Mouse (Mus musculus) 416B (cell line): ENCODE results near the gene Hspa1a.
A peak's percentile ranks its signal among the peaks of the same experiment; 100 is the strongest.
"Not testable (repeated sequence)": the region's sequence is repeated elsewhere in the genome, so short reads cannot be mapped to it uniquely, and the experiment has no call there.

ENCODE experiments used
- DNase-seq: peaks from one replicate; pipeline ENCODE4 v3.0.0; 2011; ENCODE audit warnings: low read depth

Gene Hspa1a

DNA sequence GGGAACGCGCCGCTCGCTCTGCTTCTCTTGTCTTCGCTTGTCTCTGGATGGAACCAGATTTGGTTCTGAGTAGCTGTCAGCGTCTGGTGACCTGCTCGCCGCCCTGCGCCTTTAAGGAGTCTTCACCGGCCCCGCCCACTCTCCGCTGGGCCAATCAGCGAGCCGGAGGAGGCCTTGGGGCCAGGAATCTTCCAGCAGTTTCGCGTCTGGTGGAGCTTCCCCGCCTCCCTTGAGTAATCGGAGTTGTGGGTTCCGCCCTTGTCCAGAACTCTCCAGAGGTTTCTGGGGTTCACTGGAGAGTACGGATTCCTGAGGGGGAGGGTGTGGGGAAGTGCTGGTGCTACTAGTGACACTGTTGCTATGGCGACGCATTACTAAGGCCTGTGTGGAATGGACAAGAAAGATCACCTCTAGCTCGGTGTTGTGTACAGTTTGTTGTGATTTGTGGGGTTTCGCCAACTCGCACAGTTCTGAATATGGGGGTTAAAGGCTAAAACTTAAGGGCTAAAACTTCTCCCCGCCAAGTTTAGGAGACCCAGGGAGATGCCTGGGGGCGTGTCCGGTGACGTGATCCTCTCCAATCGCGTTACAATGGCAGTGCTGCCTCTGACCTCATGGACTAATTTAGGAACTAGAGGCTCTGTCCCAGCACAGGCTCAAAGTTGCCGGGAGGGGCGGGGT, at the start of gene Hspa1a, which contains the start of gene Hspa1l:
Gene Hspa1a, minus strand, starts transcription at position 88 of the 681 bp plus-strand sequence.
Gene Hspa1l, plus strand, starts transcription at position 635 of the 681 bp plus-strand sequence.
- DNase-seq = not testable (repeated sequence)

DNA sequence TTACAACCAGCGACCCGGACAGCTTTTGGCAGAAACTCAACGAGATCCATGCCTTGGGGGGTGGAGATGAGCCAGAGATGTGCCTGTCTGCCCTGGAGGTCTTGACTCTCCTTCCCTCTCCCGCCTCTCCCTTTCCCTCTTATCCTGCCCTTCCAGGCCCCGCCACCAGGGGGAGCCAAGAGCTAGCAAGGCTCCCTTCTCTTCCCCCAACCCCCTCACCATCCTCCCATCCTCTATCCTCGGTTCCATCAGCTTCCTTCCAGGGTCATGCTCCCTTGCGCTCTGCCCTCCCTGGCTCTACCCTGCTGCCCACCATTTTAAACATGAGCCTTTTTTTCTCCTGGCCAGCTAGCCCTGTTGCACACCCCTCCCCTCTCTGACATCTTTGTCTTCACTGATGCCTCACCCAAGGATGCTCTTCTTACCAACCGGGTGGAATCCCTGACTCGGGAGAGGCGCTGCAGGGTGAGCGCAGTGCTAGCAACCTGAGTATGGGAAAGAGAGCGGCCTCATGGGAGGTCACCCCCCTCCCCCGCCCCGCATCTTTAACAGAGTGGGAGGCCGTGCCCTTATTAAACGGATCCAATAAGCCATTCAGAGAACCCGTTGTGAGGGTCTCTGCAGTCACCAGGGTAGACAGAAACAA, 49.3 kb upstream of the Hspa1a start:
- peak; percentile 82 for DNase-seq

DNA sequence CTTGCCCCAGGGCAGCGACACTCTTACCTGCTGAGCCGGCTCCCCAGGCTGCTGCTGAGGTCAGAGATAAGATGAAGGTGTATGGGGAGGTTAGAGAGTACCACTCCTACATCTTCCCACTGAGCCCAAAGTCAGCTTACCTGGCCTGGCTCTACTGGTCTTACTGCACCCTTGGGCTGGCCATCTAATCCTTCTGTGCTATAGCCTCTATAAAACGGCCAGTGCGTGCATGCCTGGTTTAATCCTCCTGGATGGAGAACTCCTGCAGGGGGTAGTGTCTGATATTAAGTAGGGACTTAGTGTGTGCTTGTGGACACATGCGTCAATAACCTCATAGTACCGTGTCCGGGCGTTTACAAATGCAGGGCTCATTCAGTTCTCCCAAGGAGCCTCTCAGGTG, 48.6 kb upstream of the Hspa1a start:
- DNase-seq = no peak

DNA sequence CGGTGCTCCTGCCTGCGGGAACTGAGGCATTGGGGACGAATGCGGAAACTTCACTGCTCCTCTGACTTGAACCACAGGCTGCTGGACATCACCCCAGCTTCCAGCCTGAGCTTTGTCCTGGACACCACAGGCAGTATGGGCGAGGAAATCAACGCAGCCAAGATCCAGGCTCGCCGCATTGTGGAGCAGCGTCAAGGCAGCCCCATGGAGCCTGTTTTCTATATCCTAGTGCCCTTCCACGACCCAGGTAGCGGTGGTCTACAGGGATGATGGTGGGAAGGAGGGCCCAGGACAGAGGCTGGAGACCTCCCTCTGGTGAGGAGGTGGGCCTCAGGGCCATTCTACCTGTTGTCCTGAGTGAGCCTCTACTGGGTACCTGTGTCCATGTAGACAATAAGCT, 47.9 kb upstream of the Hspa1a start:
- DNase-seq = no peak

DNA sequence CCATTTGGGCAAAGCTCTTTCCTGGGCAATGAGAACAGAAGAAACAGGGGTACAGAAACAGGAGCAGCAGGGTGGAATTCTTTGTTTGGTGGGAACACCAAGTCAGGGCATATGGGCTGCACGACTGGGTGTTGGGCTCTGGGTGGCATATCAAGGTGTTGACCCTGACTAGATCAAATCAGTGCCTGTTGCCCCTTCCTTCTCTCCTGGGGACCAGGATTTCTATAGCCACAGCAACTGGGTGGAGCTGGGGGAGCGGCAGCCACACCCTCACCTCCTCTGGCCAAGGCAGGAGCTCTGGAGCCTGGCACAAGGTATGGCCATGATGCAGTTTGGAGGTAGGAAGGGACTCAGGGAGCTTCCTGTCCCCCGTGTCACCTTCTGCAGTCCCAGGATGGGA, 46.2 kb upstream of the Hspa1a start:
- DNase-seq = no peak

DNA sequence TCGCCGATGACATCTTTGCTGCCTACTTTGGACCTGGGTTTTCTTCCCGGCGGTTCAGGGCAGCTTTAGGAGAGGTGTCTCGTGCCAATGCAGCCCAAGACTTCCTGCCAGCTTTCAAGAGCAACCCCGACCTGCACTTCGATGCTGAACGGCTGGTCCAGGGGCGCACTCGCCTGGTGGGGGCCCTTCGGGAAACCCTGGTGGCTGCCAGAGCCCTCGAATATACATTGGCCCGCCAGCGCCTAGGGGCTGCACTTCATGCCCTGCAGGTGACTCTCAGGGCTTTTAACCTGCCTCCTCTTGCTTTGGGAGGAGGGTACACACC, 45.7 kb upstream of the Hspa1a start:
- no peak for DNase-seq

DNA sequence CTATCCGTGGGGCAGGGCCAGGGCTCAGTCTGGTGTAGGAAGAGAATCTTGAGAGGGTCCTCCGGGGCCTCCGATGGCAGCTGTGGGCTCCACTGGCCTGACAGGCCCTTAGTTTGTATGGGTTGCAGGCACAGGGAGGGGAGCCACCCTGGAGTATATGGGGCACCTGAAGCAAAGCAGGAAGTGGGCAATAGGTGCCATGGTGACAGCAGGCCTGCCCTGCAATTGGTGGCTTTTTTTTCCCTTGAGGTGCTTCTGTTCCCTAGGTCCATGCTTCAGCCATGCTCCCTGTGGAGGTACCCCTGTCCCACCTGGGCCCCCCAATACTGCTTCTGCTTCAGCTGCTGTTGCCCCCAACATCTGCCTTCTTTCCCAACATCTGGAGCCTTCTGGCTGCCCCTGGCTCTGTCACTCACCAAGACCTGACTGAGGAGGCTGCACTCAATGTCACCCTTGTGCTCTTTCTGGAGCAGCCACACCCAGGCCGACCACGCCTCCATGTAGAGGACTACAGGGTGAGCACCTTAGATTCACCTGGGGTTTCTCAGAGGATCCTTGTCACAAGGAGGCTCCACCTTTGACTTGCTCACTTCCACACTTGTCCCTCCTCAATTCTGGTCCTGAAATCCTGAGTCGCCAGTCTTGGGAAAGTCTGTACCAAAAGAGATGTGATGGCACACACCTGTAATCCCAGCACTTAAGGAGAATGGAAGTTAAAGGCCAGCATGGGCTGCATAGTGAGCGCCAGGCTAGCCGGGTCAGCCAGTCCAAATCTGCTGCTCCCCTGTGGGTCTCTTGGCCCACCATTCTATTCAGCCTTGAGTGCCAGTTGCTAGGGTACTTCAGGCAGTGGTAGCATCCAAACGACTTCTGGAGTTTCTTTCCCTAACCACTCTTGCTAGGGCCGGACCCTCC, 45.1 kb upstream of the Hspa1a start:
- no peak for DNase-seq

DNA sequence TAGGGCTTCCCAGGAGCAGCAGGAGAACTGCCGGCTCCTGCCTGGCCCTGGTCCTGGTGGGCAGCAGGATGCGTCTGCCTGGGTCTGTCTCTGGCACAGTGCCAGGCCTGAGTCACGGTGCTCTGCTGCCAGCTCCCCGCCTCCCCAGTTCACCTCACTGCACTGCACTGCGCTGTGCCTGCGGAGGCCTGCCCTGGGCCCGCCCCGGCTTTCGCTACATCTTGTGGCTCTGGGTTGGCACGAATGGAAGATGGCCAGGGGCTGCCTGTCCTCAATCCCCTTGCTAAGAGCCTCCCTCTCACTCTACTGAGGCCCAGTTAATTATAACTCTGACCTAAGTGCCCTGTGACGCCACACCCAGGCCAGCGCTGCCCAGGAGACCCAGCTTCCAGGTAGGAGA, 44.4 kb upstream of the Hspa1a start, which contains the start of gene Vwa7:
Gene Vwa7, plus strand, starts transcription at position 204 of the 400 bp plus-strand sequence.
- peak; percentile 51 for DNase-seq

DNA sequence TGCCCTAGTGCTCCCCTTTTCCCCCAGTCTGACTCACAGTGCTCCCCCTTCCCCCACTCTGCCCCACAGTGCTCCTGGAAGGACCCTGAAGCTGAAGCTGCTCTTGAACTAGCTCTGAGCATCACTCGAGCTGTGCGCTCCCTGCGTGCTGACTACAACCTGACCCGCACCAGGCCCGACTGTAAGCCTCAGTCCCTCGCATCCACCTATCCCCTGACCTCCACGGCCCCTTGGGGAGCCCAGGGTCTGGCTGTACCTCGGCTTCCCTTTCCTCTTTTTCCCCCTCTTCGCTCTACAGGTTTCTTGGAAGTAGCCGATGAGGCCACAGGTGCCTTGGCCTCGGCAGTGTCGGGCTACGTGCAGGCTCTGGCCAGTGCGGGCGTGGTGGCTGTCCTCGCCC, 43.3 kb upstream of the Hspa1a start:
- DNase-seq = no peak

DNA sequence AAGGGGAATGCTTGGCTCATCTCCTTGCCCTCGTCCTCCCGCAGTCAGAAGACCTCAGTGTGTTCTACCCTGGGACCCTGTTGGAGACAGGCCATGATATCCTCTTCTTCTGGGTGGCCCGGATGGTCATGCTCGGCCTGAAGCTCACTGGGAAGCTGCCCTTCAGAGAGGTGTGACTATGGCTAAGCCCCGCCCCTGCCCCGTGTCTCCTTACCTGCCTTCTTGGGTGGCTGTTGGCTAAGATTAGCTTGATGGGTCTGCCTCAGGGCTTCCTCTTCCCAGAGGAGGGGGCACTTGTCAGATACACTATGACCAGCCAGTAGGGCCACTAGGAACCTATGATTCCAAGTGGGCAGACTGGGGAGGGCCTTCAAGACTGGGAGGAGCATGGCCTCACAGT, 41.3 kb upstream of the Hspa1a start:
- DNase-seq = no peak

DNA sequence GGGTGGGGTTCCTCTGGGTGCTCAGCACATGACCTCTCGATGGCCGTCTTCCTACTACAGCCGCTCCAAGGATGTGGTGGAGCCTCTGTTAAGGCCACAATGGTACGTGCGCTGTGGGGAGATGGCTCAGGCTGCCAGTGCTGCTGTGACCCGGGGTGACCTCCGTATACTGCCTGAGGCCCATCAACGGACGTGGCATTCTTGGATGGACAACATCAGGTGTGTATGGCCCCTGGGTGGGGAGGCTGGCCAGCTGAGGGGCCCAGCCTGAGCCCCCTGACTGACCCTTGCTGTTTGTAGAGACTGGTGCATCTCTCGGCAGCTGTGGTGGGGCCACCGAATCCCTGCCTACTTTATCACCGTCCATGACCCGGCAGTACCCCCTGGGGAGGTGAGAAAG, 40.5 kb upstream of the Hspa1a start:
- no peak for DNase-seq

DNA sequence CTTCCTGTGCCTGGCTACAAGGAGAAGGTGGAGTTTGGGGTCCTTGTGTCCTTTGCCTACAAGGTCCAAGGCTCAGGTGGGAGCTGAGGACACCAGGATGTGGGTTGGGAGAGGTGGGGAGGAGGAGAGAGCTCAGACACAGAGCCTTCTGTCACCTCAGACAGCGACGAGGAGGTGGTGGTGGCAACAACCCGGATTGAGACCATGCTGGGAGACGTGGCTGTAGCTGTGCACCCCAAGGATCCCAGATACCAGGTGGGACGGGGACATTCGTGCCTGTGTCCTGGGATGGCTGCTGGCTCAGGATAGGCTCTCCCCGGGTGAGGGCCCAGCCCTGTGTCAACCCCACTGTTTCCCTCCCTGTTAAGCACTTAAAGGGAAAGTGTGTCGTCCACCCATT, 39.5 kb upstream of the Hspa1a start:
- no peak for DNase-seq

DNA sequence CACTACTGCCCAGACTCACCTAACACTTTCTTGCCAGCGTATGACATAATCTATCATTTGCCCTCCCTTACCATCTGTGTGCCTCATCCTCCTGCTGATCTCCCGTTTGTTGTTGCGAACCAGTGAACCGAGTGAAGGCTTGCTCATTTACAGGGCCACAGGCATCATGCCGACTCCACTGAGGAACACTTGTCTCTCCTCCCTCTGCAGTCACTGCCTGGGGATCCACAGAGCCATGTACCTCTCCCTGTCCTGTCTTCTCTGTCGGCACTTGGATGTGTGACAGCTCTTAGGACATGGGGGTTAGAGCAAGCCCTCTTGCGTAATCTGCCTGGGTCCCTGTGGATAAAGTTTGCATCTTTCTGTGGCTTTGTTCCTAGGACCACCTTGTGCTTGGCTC, 37.6 kb upstream of the Hspa1a start:
- no peak for DNase-seq

DNA sequence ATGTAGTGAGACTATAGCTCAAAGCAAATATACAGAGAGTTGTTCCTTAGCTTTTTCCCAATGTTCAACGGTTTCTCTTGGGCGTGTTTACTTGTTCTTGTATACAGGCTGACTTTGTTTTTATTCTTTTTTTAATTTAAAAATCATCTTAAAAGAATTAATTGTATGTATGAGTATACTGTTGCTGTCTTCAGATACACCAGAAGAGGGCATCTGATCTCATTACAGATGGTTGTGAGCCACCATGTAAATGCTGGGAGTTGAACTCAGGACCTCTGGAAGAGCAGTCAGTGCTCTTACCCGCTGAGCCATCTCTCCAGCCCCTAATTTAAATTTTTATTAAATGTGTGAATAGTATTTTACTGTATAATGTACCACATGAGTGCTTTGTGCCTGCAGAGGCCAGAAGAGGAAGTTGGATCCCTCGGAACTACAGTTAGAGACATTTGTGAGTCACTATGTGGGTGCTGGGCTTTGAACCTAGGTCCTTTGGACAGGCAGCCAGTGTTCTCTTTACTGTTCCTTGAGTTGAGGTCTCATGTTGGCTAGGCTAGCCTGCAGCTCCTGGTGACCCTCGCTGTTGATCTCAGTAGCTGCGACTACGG, 35.5 kb upstream of the Hspa1a start:
- DNase-seq = peak; percentile 67

DNA sequence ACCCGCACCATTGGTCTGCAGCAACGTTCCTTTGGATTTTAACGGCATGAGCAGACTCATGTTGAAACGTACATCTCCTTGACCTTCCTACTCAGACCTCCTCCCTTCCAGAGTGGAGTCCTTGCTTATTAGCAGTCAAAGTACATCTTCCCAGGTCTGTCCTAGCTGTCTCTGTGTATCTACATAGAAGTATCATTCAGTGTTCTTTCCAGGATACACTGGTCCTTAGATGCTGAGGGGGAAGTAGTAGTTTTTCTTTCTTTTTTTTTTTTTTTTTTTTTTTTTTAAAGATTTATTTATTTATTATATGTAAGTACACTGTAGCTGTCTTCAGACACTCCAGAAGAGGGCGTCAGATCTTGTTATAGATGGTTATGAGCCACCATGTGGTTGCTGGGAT, 33.9 kb upstream of the Hspa1a start:
- not testable (repeated sequence) for DNase-seq

DNA sequence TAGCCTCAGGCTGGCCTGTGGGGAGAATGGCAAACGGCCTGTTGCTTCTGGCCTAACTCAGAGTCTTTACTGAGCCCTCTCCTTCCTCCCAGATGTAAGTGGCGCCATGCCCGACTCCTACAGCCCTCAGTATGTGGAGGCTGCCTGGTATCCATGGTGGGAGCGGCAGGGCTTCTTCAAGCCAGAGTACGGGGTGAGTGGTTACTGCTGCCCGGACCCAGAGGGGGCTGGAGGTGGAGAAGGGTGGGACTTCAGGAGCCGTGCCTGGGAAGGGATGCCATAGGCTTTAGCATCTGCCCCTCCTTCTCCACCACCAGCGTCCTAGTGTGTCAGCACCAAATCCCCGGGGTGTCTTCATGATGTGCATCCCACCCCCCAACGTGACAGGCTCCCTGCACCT, 33.2 kb upstream of the Hspa1a start:
- no peak for DNase-seq

DNA sequence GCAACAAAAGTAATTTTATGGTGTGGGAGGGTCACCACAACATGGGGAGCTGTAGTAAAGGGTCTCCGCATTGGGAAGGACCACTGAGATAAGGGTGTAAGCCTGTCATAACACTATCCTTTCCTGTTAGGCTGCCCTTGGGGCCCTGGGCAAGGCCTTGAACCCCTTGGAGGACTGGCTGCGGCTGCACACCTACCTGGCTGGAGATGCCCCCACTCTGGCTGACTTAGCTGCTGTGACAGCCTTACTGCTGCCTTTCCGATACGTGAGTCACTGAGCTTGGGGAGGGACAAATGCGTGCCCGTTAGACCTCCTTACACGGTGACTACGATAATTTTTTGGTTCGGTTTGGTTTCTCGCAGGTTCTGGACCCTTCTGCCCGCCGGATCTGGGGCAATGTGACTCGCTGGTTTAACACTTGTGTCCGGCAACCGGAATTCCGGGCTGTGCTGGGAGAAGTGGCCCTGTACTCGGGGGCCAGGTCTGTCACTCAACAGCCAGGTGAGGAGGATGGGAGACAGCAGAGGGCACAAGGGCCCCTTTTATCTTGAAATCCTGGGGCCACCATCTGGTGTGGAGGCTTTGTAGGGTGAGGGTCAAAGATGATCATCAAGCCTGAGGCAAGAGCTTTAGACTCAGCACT, 32.2 kb upstream of the Hspa1a start:
- no peak for DNase-seq

DNA sequence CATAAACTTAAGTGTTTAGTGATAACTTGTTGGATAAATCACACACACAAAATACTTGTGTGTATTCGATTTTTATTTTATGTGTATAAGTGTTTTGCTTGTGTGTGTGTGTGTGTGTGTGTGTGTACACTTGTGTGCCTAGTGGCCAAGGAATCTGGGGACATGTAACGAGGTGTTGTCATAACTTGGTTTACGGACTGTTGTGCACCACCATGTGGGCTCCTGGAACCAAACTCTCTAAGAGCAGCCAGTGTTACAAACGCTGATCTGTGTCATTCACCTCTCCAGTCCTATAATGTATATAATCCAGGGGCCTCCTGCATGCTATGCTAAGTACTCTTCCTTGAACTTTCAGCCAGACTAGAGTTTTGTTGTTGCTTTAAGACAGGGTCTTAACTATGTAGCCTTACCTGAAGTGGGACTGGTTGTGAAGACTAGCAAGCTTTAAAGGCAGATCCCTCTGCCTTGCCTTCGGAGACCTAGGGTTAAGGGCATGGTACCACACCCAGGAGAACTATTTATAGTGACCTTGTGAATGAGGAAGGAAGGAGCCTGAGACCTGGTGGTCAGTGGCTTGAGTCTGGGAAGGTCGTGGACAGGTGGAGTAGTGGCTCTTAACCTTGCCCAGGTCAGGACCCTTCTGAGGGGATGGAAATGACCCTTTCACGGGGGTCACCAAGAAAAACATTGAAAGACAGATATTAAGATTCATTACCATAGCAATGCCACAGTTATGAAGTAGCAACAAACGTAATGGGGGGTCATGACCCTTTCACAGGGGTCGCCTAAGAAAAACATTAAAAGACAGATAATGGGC, 31.3 kb upstream of the Hspa1a start:
- no peak for DNase-seq

DNA sequence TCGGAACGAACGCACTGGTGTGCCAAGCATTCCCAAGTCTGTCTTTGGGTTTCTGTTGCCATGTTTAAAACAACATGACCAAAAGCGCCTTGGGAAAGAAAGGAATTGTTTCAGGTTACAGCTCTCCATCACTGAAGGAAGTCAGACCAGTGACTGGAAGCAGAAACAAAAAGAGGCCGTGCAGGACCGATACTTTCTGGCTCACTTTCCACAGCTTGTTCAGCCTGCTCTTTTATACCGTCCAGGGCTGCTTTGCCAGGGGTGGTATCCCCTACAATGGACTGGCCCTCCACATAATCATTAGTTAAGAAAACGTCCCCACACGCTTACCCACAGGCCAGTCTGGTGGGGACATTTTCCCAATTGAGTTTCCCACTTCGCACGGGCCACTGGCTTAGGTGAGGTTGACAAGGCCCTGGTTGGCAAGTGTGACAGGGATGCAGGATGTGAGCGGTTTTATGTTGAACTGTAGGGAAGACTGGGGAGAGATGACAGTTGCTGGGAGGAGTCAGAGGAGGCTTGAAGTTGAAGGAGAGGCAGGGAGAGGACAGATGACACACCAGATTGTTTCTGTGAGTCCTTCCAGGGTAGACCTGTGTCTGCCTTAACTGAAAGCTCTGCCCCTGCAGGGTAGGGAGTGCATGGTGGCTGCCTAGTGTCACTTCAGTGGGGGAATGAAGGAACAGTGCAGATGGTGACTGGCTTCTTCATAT, 30.4 kb upstream of the Hspa1a start:
- DNase-seq = peak; percentile 89

DNA sequence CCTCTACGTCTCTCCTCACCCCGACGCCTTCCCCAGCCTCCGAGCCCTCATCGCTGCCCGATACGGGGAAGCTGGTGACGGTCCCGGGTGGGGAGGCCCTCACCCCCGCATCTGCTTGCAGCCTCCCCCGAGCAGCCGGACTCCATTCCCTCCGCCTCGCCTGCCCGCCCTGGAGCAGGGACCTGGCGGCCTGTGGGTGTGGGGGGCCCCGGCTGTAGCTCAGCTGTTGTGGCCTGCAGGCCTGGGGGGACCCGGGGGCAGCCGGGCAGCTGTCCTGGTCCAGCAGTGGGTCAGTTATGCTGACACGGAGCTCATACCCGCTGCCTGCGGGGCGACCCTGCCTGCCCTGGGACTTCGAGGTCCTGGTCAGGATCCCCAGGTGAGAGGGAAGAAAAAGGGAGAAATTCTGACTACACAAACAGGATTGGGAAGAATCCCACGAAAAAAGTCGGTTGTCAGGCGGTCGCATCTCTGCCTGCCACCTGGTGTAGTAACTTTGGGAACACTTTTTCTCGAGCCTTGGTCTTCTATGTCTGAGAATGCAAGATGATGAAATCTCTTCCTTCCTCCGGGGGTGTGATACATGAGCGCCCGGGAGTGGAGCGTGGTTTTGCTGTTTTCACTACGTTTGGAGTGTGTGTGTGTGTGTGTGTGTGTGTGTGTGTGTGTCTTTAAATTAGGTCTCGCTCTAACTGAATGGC, 29.6 kb upstream of the Hspa1a start:
- peak; percentile 95 for DNase-seq
